Mouse (Mus musculus) layer of hippocampus, postnatal 25 days (tissue): ENCODE measurements around the gene Brwd1. TPM values are rescaled to one million over a fixed set of nuclear protein-coding genes. Genes with fewer than 3 reads are reported as not detected.
"Not testable (repeated sequence)": the region's sequence is repeated elsewhere in the genome, so short reads cannot be mapped to it uniquely, and the experiment has no call there.

ENCODE experiments used
- DNase-seq, 2 experiments: peaks; one replicate each; pipeline ENCODE4 v3.0.0; 2022; ENCODE audit warnings: mixed read lengths in 2 of 2, low spot score in 1 of 2; ENCODE audit errors: extremely low spot score in 1 of 2
- total RNA-seq, 2 experiments: library from RNA; stranded (reverse); gene quantifications; 2 replicates each; pipeline ENCODE4 v1.2.3; 2021

Brwd1 gene
- total RNA-seq, 2 experiments from 2014 or later = 120 to 147 TPM

- peak; percentile 96 to 98 for DNase-seq
These were observed 91.7 kb downstream of the Brwd1 start, which contains the start of gene Psmg1 for GRCm38 (mm10) chr16:95990462-95991121. Gene Psmg1, minus strand, starts transcription at chr16:95990960.

GRCm38 (mm10) chr16:95984911-95985310, 97.4 kb downstream of the Brwd1 start:
- no peak for DNase-seq

- no peak for DNase-seq
These were observed 98.7 kb downstream of the Brwd1 start for GRCm38 (mm10) chr16:95983601-95984000.

GRCm38 (mm10) chr16:95970841-95971240, 111.5 kb downstream of the Brwd1 start:
- no peak for DNase-seq

GRCm38 (mm10) chr16:95967455-95967854, 114.9 kb downstream of the Brwd1 start:
- DNase-seq = no peak

GRCm38 (mm10) chr16:95964427-95965023, 117.8 kb downstream of the Brwd1 start:
- peak in 1 of 2 experiments; percentile 63 for DNase-seq

- not testable (repeated sequence) for DNase-seq
These were observed 120.8 kb downstream of the Brwd1 start for GRCm38 (mm10) chr16:95961484-95961883.

- DNase-seq = not testable (repeated sequence)
These were observed 121.6 kb downstream of the Brwd1 start for GRCm38 (mm10) chr16:95960689-95961088.

- no peak for DNase-seq
These were observed 124.2 kb downstream of the Brwd1 start for GRCm38 (mm10) chr16:95958080-95958479.

- no peak for DNase-seq
These were observed 125.7 kb downstream of the Brwd1 start for GRCm38 (mm10) chr16:95956618-95957017.

- DNase-seq = no peak
These were observed 126.5 kb downstream of the Brwd1 start for GRCm38 (mm10) chr16:95955716-95956346.

GRCm38 (mm10) chr16:95954341-95954740, 128.0 kb downstream of the Brwd1 start:
- no peak for DNase-seq

GRCm38 (mm10) chr16:95953159-95953650, 129.1 kb downstream of the Brwd1 start:
- no peak for DNase-seq

GRCm38 (mm10) chr16:95951471-95951870, 130.9 kb downstream of the Brwd1 start:
- DNase-seq = no peak

- peak; percentile 47 to 55 for DNase-seq
These were observed 136.7 kb downstream of the Brwd1 start for GRCm38 (mm10) chr16:95945389-95946311.

GRCm38 (mm10) chr16:95943186-95943585, 139.1 kb downstream of the Brwd1 start:
- DNase-seq = no peak
